Mouse (Mus musculus): ENCODE measurements around the gene Il9. TPM values are rescaled to one million over a fixed set of nuclear protein-coding genes. Genes with fewer than 3 reads are reported as not detected.

The Il9 gene
- polyA plus RNA-seq, 1 experiment = not detected

GRCm38 (mm10) chr13:56522821-56523167 lies 40.7 kb upstream of the Il9 start:
- peak overlapping the region; percentile 25 for H3K4me3 ChIP-seq (ENCODE audit: insufficient read depth, poor library complexity, severe bottlenecking)
- TF ChIP-seq FOSL1 (IDR thresholded peaks at IDR 0.05; ENCODE audit: insufficient read depth, low read length, poor library complexity, severe bottlenecking) (no peak), MYOG (IDR thresholded peaks at IDR 0.05; ENCODE audit: control insufficient read depth, extremely low read depth, insufficient read length) (no peak), CTCF (IDR thresholded peaks at IDR 0.05; ENCODE audit: control insufficient read depth, insufficient read depth, insufficient read length) (no peak), CEBPB (IDR thresholded peaks at IDR 0.05; ENCODE audit: low read depth) (no peak), MAX (IDR thresholded peaks at IDR 0.05) (no peak), MYOD1 (IDR thresholded peaks at IDR 0.05; ENCODE audit: control insufficient read depth, insufficient read length, low read depth) (no peak), USF1 (IDR thresholded peaks at IDR 0.05; ENCODE audit: low read depth) (no peak)

GRCm38 (mm10) chr13:56522081-56522820 lies 40.2 kb upstream of the Il9 start, which contains the start of gene Fbxl21:
TSS of gene Fbxl21 (plus strand) at chr13:56522472.
- TF ChIP-seq CTCF (IDR thresholded peaks at IDR 0.05; ENCODE audit: control insufficient read depth, insufficient read depth, insufficient read length) (no peak), MAX (IDR thresholded peaks at IDR 0.05) (no peak), CEBPB (IDR thresholded peaks at IDR 0.05; ENCODE audit: low read depth) (no peak), FOSL1 (IDR thresholded peaks at IDR 0.05; ENCODE audit: insufficient read depth, low read length, poor library complexity, severe bottlenecking) (no peak), USF1 (IDR thresholded peaks at IDR 0.05; ENCODE audit: low read depth) (no peak), MYOD1 (IDR thresholded peaks at IDR 0.05; ENCODE audit: control insufficient read depth, insufficient read length, low read depth) (no peak), MYOG (IDR thresholded peaks at IDR 0.05; ENCODE audit: control insufficient read depth, extremely low read depth, insufficient read length) (no peak)
- H3K36me3 ChIP-seq (ENCODE audit: control insufficient read depth, insufficient read depth) = no peaks in the 10 kb centered on the region
- H3ac ChIP-seq (ENCODE audit: control insufficient read depth, insufficient read length, low read depth) = peak within 1 kb of the TSS; percentile 46
- H3K79me3 ChIP-seq (ENCODE audit: low read depth) = no peaks in the 10 kb centered on the region
- H3K4me3 ChIP-seq (ENCODE audit: insufficient read depth, poor library complexity, severe bottlenecking) = peak within 1 kb of the TSS; percentile 25
- no peaks in the 10 kb centered on the region for H3K79me2 ChIP-seq (ENCODE audit: control insufficient read depth, insufficient read depth)
- peaks cover 8% of the 10 kb centered on the region for H3K27me3 ChIP-seq (ENCODE audit: control insufficient read depth, insufficient read depth, insufficient read length)

More at GRCm38 (mm10) chr13:56522821-56523167, 40.7 kb upstream of the Il9 start:
- Histone ChIP-seq H3K36me3 (ENCODE audit: control insufficient read depth, insufficient read depth) (no peaks in the 10 kb centered on the region), H3K27me3 (ENCODE audit: control insufficient read depth, insufficient read depth, insufficient read length) (peaks cover 10% of the 10 kb centered on the region), H3K79me3 (ENCODE audit: low read depth) (no peaks in the 10 kb centered on the region), H3K79me2 (ENCODE audit: control insufficient read depth, insufficient read depth) (no peaks in the 10 kb centered on the region), H3ac (ENCODE audit: control insufficient read depth, insufficient read length, low read depth) (no peak overlapping the region)

- Histone ChIP-seq H3K36me3 (ENCODE audit: control insufficient read depth, insufficient read depth) (no peaks in the 10 kb centered on the region), H3K79me3 (ENCODE audit: low read depth) (no peaks in the 10 kb centered on the region), H3ac (ENCODE audit: control insufficient read depth, insufficient read length, low read depth) (no peak overlapping the region), H3K27me3 (ENCODE audit: control insufficient read depth, insufficient read depth, insufficient read length) (peaks cover 4% of the 10 kb centered on the region), H3K79me2 (ENCODE audit: control insufficient read depth, insufficient read depth) (no peaks in the 10 kb centered on the region), H3K4me3 (ENCODE audit: insufficient read depth, poor library complexity, severe bottlenecking) (no peak overlapping the region)
- TF ChIP-seq CEBPB (IDR thresholded peaks at IDR 0.05; ENCODE audit: low read depth) = no peak
- no peak for TF ChIP-seq MYOD1 (IDR thresholded peaks at IDR 0.05; ENCODE audit: control insufficient read depth, insufficient read length, low read depth)
- no peak for TF ChIP-seq FOSL1 (IDR thresholded peaks at IDR 0.05; ENCODE audit: insufficient read depth, low read length, poor library complexity, severe bottlenecking)
These were observed 34.8 kb upstream of the Il9 start for GRCm38 (mm10) chr13:56516816-56517215.

- Histone ChIP-seq H3ac (ENCODE audit: control insufficient read depth, insufficient read length, low read depth) (no peak overlapping the region), H3K36me3 (ENCODE audit: control insufficient read depth, insufficient read depth) (no peaks in the 10 kb centered on the region), H3K79me2 (ENCODE audit: control insufficient read depth, insufficient read depth) (no peaks in the 10 kb centered on the region), H3K4me3 (ENCODE audit: insufficient read depth, poor library complexity, severe bottlenecking) (no peak overlapping the region), H3K79me3 (ENCODE audit: low read depth) (no peaks in the 10 kb centered on the region), H3K27me3 (ENCODE audit: control insufficient read depth, insufficient read depth, insufficient read length) (peaks cover 4% of the 10 kb centered on the region)
- TF ChIP-seq USF1 (IDR thresholded peaks at IDR 0.05; ENCODE audit: low read depth) (no peak), MYOG (IDR thresholded peaks at IDR 0.05; ENCODE audit: control insufficient read depth, extremely low read depth, insufficient read length) (no peak), CEBPB (IDR thresholded peaks at IDR 0.05; ENCODE audit: low read depth) (no peak), CTCF (IDR thresholded peaks at IDR 0.05; ENCODE audit: control insufficient read depth, insufficient read depth, insufficient read length) (no peak), MAX (IDR thresholded peaks at IDR 0.05) (no peak), FOSL1 (IDR thresholded peaks at IDR 0.05; ENCODE audit: insufficient read depth, low read length, poor library complexity, severe bottlenecking) (no peak)
These were observed 34.3 kb upstream of the Il9 start for GRCm38 (mm10) chr13:56516311-56516710.

- H3K79me3 ChIP-seq (ENCODE audit: low read depth) = no peaks in the 10 kb centered on the region
- no peak overlapping the region for H3ac ChIP-seq (ENCODE audit: control insufficient read depth, insufficient read length, low read depth)
- peaks cover 4% of the 10 kb centered on the region for H3K27me3 ChIP-seq (ENCODE audit: control insufficient read depth, insufficient read depth, insufficient read length)
- H3K79me2 ChIP-seq (ENCODE audit: control insufficient read depth, insufficient read depth) = no peaks in the 10 kb centered on the region
- no peak overlapping the region for H3K4me3 ChIP-seq (ENCODE audit: insufficient read depth, poor library complexity, severe bottlenecking)
- no peaks in the 10 kb centered on the region for H3K36me3 ChIP-seq (ENCODE audit: control insufficient read depth, insufficient read depth)
- TF ChIP-seq CEBPB (IDR thresholded peaks at IDR 0.05; ENCODE audit: low read depth) = no peak
- no peak for TF ChIP-seq USF1 (IDR thresholded peaks at IDR 0.05; ENCODE audit: low read depth)
- no peak for TF ChIP-seq FOSL1 (IDR thresholded peaks at IDR 0.05; ENCODE audit: insufficient read depth, low read length, poor library complexity, severe bottlenecking)
- no peak for TF ChIP-seq MYOG (IDR thresholded peaks at IDR 0.05; ENCODE audit: control insufficient read depth, extremely low read depth, insufficient read length)
- TF ChIP-seq CTCF (IDR thresholded peaks at IDR 0.05; ENCODE audit: control insufficient read depth, insufficient read depth, insufficient read length) = no peak
- no peak for TF ChIP-seq MAX (IDR thresholded peaks at IDR 0.05)
- TF ChIP-seq MYOD1 (IDR thresholded peaks at IDR 0.05; ENCODE audit: control insufficient read depth, insufficient read length, low read depth) = no peak
These were observed 31.5 kb upstream of the Il9 start for GRCm38 (mm10) chr13:56513595-56513994.
